Mouse (Mus musculus): ENCODE results near the gene A430078G23Rik.

A430078G23Rik gene

GRCm38 (mm10) chr8:3411085-3411484 lies 57.9 kb downstream of the A430078G23Rik start:
- DNase-seq (ENCODE audit: low read depth): no peak

- peak; percentile 87 for DNase-seq (ENCODE audit: low read depth)
Measured at GRCm38 (mm10) chr8:3411901-3412301, 58.7 kb downstream of the A430078G23Rik start.

GRCm38 (mm10) chr8:3412816-3413215 lies 59.6 kb downstream of the A430078G23Rik start:
- no peak for DNase-seq (ENCODE audit: low read depth)

GRCm38 (mm10) chr8:3414639-3415190 lies 61.5 kb downstream of the A430078G23Rik start:
- no peak for DNase-seq (ENCODE audit: low read depth)

GRCm38 (mm10) chr8:3415259-3415658 lies 62.0 kb downstream of the A430078G23Rik start:
- peak; percentile 44 for DNase-seq (ENCODE audit: low read depth)

GRCm38 (mm10) chr8:3415661-3416060 lies 62.4 kb downstream of the A430078G23Rik start:
- no peak for DNase-seq (ENCODE audit: low read depth)

- DNase-seq (ENCODE audit: low read depth): no peak
Measured at GRCm38 (mm10) chr8:3416846-3417245, 63.6 kb downstream of the A430078G23Rik start.

GRCm38 (mm10) chr8:3417455-3417854 lies 64.2 kb downstream of the A430078G23Rik start:
- DNase-seq (ENCODE audit: low read depth): peak; percentile 61

- DNase-seq (ENCODE audit: low read depth): peak; percentile 95
Measured at GRCm38 (mm10) chr8:3418101-3418500, 64.9 kb downstream of the A430078G23Rik start.

GRCm38 (mm10) chr8:3420105-3420706 lies 67.0 kb downstream of the A430078G23Rik start:
- no peak for DNase-seq (ENCODE audit: low read depth)

GRCm38 (mm10) chr8:3421507-3421906 lies 68.3 kb downstream of the A430078G23Rik start:
- no peak for DNase-seq (ENCODE audit: low read depth)

- no peak for DNase-seq (ENCODE audit: low read depth)
Measured at GRCm38 (mm10) chr8:3425217-3425616, 72.0 kb downstream of the A430078G23Rik start.

GRCm38 (mm10) chr8:3426211-3426610 lies 73.0 kb downstream of the A430078G23Rik start:
- no peak for DNase-seq (ENCODE audit: low read depth)

- peak; percentile 26 for DNase-seq (ENCODE audit: low read depth)
Measured at GRCm38 (mm10) chr8:3428426-3428825, 75.2 kb downstream of the A430078G23Rik start.

GRCm38 (mm10) chr8:3429966-3430365 lies 76.8 kb downstream of the A430078G23Rik start:
- DNase-seq (ENCODE audit: low read depth): peak; percentile 72

- DNase-seq (ENCODE audit: low read depth): no peak
Measured at GRCm38 (mm10) chr8:3431113-3431512, 77.9 kb downstream of the A430078G23Rik start.

- no peak for DNase-seq (ENCODE audit: low read depth)
Measured at GRCm38 (mm10) chr8:3436492-3436891, 83.3 kb downstream of the A430078G23Rik start.

GRCm38 (mm10) chr8:3439510-3439909 lies 86.3 kb downstream of the A430078G23Rik start:
- DNase-seq (ENCODE audit: low read depth): peak; percentile 41
